Mouse (Mus musculus) ovary, postnatal 10 days (tissue): ENCODE measurements around the gene Zbtb1.
"Not testable (repeated sequence)": the region's sequence is repeated elsewhere in the genome, so short reads cannot be mapped to it uniquely, and the experiment has no call there.

Source experiments
- DNase-seq: peaks from one replicate; pipeline ENCODE4 v3.0.0; 2022; ENCODE audit warnings: low spot score

The Zbtb1 gene

DNA sequence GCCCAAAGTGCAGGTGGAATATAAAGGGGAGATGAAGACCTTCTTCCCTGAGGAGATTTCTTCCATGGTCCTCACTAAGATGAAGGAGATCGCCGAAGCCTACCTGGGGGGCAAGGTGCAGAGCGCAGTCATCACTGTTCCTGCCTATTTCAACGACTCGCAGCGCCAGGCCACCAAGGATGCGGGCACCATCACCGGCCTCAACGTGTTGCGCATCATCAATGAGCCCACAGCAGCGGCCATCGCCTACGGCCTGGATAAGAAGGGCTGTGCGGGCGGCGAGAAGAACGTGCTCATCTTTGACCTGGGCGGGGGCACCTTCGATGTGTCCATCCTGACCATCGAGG is 34.7 kb downstream of the Zbtb1 start:
- no peak for DNase-seq

DNA sequence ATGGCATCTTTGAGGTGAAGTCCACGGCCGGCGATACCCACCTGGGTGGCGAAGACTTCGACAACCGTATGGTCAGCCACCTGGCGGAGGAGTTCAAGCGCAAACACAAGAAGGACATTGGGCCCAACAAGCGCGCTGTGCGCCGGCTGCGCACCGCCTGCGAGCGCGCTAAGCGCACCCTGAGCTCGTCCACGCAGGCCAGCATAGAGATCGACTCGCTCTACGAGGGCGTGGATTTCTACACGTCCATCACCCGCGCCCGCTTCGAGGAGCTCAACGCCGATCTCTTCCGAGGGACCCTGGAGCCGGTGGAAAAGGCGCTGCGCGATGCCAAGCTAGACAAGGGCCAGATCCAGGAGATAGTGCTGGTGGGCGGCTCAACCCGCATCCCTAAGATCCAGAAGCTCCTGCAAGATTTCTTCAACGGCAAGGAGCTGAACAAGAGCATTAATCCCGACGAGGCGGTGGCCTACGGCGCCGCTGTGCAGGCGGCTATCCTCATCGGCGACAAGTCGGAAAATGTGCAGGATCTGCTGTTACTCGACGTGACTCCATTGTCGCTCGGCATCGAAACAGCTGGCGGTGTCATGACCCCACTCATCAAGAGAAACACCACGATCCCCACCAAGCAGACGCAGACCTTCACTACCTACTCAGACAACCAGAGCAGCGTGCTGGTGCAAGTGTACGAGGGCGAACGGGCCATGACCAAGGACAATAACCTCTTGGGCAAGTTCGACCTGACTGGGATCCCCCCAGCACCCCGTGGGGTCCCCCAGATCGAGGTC is 35.3 kb downstream of the Zbtb1 start:
- peak; percentile 9 for DNase-seq

DNA sequence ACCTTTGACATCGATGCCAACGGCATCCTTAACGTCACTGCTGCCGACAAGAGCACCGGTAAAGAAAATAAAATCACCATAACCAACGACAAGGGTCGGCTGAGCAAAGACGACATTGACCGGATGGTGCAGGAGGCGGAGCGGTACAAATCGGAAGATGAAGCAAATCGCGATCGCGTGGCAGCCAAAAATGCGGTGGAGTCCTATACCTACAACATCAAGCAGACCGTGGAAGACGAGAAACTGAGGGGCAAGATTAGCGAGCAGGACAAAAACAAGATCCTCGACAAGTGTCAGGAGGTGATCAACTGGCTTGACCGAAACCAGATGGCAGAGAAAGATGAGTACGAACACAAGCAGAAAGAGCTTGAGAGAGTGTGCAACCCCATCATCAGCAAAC is 35.9 kb downstream of the Zbtb1 start:
- DNase-seq = no peak

DNA sequence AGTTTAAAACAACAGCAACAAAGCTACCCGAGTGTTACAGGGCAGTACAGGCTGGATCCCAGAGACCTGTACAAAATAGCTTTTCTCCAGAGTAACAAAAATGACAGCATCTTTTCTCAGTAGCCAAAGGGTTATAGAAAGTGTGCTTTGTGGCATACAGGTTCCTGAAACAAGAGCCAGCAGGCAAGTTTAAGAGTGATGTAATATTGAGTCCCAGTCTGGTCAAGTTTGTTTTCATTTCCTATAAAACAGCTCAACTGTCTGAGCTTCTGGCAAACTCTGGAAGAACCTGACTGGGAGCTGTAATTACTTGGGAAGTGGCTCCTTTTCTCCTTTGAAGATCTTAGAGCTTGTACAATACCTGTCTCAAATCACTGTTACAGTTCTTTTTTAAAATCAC is 37.1 kb downstream of the Zbtb1 start:
- no peak for DNase-seq

DNA sequence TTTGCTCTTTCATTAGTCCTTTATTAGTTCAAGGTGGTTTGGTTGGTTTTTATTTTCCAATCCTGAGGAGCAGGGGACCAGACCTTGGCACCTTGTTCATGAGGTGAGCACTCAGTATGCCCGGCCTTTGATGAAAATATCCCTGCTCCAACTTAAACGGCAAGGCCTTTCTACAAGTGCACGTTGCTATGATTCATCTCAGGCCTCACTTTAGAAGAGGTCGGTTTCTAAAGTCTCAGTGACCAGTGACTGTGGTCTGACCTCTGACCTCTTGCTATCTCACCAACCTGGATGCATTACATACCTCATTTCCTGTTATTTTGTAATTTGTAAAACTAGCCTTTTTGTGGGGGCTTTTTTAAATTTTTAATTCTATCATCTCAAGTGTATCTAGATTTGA is 39.1 kb downstream of the Zbtb1 start:
- DNase-seq = no peak

DNA sequence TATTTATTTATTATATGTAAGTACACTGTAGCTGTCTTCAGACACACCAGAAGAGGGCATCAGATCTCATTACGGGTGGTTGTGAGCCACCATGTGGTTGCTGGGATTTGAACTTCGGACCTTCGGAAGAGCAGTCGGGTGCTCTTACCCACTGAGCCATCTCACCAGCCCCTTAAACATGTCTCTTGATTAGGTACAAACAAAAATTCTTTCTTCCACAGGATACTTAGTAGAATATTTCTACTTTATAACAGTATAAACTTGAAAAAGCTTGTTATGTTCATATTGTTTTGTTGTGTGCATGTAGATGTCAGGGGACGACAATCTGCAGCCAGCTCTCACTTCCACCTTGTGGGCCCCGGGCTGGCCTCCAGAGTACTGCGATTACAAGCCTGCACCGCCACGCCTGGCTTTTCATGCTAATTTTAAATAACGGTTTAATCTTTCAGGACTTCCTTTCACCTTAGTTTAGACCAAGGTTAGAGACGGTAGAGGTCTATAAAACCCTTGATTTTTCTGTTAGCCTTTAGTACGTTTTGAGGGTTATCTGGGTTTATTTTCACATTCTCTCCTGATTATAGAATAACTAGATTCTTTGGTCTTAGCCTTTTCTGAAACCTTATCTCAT is 45.4 kb downstream of the Zbtb1 start:
- no peak for DNase-seq

DNA sequence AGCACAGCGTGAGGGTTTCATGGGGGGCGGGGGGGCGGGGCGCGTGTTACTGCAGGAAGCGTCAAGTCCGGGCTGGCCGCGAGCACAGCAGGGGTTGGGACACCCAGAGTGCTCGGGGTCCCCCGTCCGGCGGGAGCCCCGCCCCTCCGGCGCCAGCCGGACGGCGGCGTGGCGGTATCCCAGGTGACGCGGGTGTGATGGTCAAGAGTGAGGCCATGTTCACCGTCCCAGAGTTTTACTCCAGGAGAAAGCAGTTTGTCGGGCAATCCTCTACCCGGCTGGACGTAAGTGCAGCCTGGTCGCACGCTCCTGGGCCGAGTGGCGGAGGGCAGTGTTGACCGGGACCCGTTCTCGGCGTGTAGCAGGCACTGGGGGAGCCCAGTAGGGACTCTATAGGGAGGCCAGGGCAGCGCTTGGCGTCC is 47.4 kb downstream of the Zbtb1 start, which contains the start of gene Ppp1r36:
TSS of gene Ppp1r36 (plus strand) at position 106 of the 422 bp plus-strand sequence.
- no peak for DNase-seq

DNA sequence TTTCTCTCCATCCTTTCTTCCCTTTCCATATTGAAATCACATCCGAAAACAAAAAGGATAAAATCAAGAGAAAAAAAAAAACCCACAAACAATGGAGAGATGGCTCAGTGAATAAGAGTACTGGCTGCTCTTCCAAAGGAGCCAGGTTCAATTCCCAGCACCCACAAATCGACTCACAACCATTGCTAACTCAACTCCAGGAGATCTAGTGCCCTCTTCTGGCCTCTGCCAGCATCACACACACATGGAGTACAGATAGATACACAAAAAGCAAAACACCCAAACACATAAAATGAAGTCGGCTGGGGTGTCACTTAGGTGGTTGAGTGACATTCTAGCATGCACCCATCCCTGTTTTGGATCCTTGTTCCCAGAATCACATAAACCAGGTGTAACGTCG is 48.3 kb downstream of the Zbtb1 start:
- DNase-seq = no peak

DNA sequence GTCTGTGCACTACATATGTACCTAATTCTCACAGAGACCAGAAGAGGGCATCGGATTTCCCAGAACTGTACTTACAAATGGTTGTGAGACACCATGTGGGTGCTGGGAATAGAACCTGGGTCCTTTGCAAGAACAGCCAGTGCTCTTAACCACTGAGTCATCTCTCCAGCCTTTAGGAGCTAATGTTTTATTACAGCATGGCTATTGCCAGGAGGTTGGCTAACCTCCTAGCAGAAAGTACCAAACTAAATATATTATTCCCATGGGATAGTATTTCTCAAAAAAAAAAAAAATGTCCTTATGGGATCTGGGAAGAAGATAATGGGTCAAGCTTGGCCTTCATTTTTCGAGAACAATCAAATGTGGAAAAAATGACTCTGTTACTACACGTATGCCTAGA is 55.2 kb downstream of the Zbtb1 start:
- no peak for DNase-seq

DNA sequence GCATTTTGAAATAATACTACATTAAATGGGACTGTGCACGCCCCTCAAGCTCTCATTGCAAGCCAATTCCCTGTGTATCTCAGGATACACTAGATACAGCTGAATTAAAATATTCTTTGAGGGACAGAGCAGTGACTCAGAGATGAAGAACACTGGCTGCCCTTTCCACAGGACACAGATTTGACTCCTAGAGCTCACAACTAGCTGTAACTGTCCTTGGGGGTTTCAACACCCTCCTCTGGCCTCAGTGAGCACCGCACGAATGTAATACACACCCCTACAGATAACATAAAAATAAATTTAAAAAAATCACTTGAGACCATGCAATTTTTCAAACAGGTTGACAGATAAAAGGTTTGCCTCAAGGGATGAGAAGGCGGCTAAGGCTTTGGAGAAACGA is 57.5 kb downstream of the Zbtb1 start:
- DNase-seq = no peak

DNA sequence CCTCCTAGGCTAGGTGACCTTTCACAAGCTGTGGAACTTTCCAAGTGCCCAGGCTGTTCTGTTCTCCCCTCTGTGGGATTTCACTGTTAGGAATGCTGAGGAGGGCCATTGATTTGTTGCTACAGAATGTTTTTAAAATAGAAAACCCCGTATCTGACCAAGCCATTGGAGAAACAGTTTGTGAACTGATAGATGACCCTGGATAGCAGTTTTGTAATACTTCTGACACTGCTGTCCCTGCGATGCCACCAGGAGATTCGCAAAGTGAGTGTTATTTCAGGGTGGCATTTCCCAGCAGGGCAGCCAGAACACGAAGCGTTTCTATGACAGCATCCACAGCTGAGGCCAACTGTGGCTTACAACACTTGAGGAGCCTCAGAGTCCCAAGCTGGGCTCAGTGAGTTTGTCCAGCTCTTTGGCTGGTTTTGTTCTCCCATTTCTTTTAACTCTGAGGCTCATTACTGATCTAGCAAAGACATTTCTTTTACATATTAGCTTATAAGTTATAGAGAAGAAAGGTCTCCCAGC is 60.9 kb downstream of the Zbtb1 start:
- no peak for DNase-seq

DNA sequence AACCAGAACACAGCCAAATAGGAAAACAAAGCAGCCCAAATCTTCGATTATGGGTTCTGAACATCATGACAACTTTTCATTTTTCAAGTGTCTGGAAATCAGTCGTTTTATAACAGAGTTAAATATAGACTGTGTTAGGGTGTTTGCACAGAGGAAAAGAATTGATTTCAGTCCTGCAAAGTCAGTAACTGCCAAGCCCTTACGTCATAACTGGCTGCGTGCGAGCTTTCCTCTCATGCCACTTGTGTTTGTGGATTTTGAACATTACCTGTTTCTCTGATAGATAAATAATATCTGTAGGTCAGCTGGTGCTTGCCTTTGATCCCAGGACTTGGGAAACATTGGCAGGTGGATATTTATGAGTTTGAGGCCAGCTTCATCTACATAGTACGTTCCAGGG is 61.4 kb downstream of the Zbtb1 start:
- no peak for DNase-seq

DNA sequence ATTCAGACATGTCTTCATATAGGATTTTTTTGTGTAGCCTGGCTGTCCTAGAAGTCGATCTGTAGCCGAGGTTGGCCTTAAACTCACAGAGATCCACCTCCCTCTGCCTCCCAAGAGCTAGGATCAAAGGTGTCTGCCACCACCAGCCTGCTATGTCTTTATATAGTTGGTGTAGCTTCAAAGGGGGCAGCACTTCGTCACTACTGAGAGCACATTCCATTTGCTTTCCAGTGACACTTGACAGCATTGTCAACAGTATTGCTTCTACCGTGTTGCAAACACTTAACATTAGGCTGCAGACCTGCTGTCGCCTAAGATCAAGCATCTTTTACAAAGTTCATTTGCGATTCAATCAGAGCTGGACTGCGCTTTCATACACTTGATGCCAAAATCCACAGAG is 64.0 kb downstream of the Zbtb1 start:
- no peak for DNase-seq

DNA sequence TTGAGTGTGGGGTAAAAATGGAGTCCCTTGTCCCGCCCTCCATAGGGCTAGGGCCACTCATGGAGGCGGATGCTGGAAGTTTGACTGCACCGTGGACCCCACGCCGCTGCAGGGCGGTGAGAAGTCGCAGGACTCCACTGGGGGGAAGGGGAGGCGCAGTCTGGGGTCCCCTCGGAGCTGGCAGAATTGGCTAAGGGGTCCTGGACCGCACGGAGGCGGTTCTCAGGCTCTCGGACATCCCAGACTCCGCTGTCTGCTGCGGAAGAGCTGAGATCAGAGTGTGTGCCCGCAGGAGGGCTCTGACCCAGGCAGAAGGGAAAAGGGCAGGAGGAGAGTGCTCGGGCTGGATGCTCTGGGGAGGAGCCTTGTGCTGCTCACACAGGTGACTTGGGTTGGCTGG is 65.0 kb downstream of the Zbtb1 start:
- no peak for DNase-seq

DNA sequence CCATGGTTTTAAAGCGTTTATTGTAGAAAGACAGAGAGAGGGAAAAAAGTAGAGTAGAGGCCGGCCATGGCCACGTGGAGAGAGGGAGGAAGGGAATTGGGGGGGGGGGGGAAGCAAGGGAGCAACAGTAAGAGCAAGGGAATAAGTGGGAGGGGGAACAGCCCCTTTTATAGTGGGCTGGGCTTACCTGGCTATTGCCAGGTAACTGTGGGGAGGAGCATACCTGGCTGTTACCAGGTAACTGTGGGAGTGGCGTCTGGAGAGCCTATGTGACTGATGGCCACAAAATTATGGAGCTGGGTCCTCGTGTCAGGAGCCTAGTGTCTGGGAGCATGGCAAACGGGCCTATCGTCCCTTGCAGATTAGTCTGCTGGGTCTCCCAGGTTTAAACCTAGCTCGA is 65.5 kb downstream of the Zbtb1 start:
- DNase-seq = no peak

DNA sequence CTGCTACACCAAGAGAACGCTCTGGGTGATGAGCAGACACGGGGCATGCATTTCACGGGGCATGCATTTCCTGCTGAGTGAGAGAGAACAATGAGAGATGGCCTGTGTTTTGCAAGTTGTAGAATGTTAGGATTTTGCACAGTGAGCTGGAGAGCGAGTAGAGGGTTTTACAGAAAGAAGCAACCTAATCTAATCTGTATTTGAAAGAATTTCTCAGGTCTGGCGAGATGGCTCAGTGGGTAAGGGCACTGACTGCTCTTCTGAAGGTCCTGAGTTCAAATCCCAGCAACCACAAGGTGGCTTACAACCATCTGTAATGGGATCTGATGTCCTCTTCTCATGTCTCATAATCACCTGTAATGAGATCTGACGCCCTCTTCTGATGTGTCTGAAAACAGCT is 73.4 kb downstream of the Zbtb1 start:
- DNase-seq = not testable (repeated sequence)

DNA sequence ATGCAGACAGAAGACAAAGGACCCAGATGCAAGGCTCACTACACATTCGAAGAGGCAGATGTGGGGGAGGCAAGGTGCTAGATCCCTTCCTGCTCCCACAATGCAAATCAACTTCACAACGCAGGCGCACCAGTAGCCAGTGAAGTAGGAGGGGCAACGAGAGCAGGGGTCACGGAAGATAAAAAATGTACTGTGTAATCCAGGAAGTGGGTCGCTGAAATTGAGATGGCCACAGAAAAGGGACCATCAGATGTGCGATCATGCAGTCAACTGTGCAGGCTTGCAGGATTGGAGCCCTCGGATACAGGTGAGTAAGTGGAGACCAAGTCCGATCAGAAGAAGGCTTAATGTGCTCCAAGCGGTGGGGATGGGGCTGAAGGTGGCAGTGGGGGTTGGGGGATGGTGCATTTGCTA is 74.3 kb downstream of the Zbtb1 start:
- DNase-seq = no peak

DNA sequence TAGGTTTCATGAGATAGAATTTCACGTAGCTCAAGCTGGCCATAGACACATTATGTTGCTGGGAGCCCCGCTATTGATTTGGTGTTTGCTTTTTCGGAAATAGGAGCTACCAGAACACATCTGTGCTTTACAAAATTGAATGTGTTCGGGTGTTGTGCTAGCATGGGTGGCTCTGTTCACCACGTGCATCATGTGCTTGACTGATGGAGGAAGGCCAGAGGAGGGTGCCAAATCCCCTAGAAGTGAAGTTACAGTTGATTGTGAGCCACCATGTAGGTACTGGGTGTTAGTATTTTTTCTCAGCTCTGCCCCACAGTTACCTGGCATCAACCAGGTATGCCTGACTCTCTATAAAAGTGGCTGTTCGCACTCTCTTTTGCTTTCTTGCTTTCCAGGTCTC is 74.8 kb downstream of the Zbtb1 start:
- no peak for DNase-seq

DNA sequence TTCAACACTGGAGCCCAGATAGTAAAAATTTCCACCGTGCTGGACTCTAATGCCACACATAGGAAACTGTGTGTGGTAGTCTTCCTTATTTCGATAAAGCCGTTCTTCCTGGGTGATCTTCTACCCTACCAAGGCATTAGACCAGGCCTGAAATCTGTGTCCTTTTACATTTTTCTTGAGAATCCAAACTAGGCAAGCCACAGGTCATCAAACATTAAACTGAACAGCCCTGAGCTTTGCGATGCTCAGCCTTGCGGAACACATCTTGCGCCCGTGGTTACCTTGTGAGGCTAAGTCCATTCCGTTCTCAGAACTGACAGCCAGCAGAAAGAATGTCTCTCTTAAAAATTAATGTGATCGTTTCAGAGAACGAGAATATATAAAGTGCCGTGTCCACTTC is 76.1 kb downstream of the Zbtb1 start:
- DNase-seq = no peak
